Mouse (Mus musculus): ENCODE measurements around the gene Abcb10.

The Abcb10 gene

DNA sequence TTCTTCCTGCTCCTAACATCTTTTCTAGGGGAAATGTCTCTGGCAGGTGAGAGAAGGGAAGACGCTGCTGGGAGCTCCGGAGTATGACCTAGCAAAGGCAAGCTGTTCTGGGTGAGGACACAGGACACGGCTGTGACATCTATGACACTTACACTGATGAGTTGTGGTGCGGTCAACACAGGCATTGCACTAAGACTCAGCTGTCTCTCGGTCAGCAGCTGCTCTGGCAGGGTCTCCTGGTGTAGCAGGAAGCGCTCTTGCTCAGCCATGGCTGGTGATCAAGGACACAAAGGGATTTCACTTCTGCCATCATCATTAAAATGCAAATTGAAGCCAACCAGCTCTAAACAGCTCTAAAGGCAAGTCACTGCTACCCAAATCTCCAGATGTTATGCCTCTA lies 75.3 kb downstream of the Abcb10 start:
- DNase-seq (ENCODE audit: inconsistent age in 2 of 2, low spot score in 1 of 2), result no peak

DNA sequence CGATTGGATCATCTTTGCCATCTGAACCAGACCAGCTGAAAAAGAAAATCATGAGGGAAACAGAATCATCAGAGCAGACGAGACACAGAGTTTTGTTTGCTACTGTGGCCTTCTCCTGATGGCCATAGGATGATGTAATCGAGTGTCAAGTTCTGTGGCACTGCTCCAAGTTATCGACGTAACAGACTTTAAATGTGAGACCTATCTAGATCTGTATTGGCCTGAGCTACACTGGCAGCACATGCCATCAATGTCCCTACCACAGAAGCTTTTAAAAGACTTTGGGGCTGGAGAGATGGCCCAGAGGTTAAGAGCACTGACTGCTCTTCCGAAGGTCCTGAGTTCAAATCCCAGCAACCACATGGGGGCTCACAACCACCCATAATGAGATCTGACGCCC lies 80.3 kb downstream of the Abcb10 start:
- DNase-seq (ENCODE audit: inconsistent age in 2 of 2, low spot score in 1 of 2), result peak; percentile 18 to 83

Measured in adrenal gland, adult (tissue).